Mouse (Mus musculus): Measurements from ENCODE around the gene Pdcl2. TPM values are rescaled to one million over a fixed set of nuclear protein-coding genes. Genes with fewer than 3 reads are reported as not detected.

Pdcl2 gene
- not detected in 2 replicates for polyA plus RNA-seq (2012; rRNA removed)

GRCm38 (mm10) chr5:76330953-76331352 lies at the start of gene Pdcl2:
Pdcl2 (minus strand) TSS chr5:76331156.
- H3K27ac ChIP-seq (ENCODE audit: insufficient read depth, low read length) = no peak within 1 kb of the TSS
- no peaks in the 10 kb centered on the region for H3K4me1 ChIP-seq (ENCODE audit: control insufficient read depth, insufficient read depth, low read length)
- no peak within 1 kb of the TSS for H3K4me3 ChIP-seq (ENCODE audit: insufficient read depth, low read length)
- TF ChIP-seq CTCF (IDR thresholded peaks at IDR 0.05; ENCODE audit: extremely low read depth, insufficient read depth, low read length) = no peak
- no peak for TF ChIP-seq POLR2A (IDR thresholded peaks at IDR 0.05; ENCODE audit: extremely low read depth, insufficient read depth, low read length)

GRCm38 (mm10) chr5:76379216-76379615 lies 48.3 kb upstream of the Pdcl2 start:
- TF ChIP-seq POLR2A (IDR thresholded peaks at IDR 0.05; ENCODE audit: extremely low read depth, insufficient read depth, low read length) = no peak
- no peak for TF ChIP-seq CTCF (IDR thresholded peaks at IDR 0.05; ENCODE audit: extremely low read depth, insufficient read depth, low read length)
- no peak overlapping the region for H3K27ac ChIP-seq (ENCODE audit: insufficient read depth, low read length)
- no peak overlapping the region for H3K4me3 ChIP-seq (ENCODE audit: insufficient read depth, low read length)
- no peaks in the 10 kb centered on the region for H3K4me1 ChIP-seq (ENCODE audit: control insufficient read depth, insufficient read depth, low read length)

- TF ChIP-seq CTCF (IDR thresholded peaks at IDR 0.05; ENCODE audit: extremely low read depth, insufficient read depth, low read length) = no peak
- TF ChIP-seq POLR2A (IDR thresholded peaks at IDR 0.05; ENCODE audit: extremely low read depth, insufficient read depth, low read length) = no peak
- no peaks in the 10 kb centered on the region for H3K4me1 ChIP-seq (ENCODE audit: control insufficient read depth, insufficient read depth, low read length)
- H3K27ac ChIP-seq (ENCODE audit: insufficient read depth, low read length) = no peak overlapping the region
- H3K4me3 ChIP-seq (ENCODE audit: insufficient read depth, low read length) = no peak overlapping the region
Measured at GRCm38 (mm10) chr5:76369215-76369840, 38.4 kb upstream of the Pdcl2 start.

- H3K27ac ChIP-seq (ENCODE audit: insufficient read depth, low read length) = no peak overlapping the region
- H3K4me3 ChIP-seq (ENCODE audit: insufficient read depth, low read length) = no peak overlapping the region
- H3K4me1 ChIP-seq (ENCODE audit: control insufficient read depth, insufficient read depth, low read length) = no peaks in the 10 kb centered on the region
- TF ChIP-seq CTCF (IDR thresholded peaks at IDR 0.05; ENCODE audit: extremely low read depth, insufficient read depth, low read length) (no peak), POLR2A (IDR thresholded peaks at IDR 0.05; ENCODE audit: extremely low read depth, insufficient read depth, low read length) (no peak)
Measured at GRCm38 (mm10) chr5:76365406-76365805, 34.5 kb upstream of the Pdcl2 start.

GRCm38 (mm10) chr5:76363453-76364104 lies 32.6 kb upstream of the Pdcl2 start, which contains the start of gene Nmu:
Nmu (minus strand) TSS chr5:76363788.
- no peaks in the 10 kb centered on the region for H3K4me1 ChIP-seq (ENCODE audit: control insufficient read depth, insufficient read depth, low read length)
- no peak within 1 kb of the TSS for H3K27ac ChIP-seq (ENCODE audit: insufficient read depth, low read length)
- TF ChIP-seq POLR2A (IDR thresholded peaks at IDR 0.05; ENCODE audit: extremely low read depth, insufficient read depth, low read length) (no peak), CTCF (IDR thresholded peaks at IDR 0.05; ENCODE audit: extremely low read depth, insufficient read depth, low read length) (no peak)
- H3K4me3 ChIP-seq (ENCODE audit: insufficient read depth, low read length) = no peak within 1 kb of the TSS

GRCm38 (mm10) chr5:76360786-76361185 lies 29.8 kb upstream of the Pdcl2 start:
- Histone ChIP-seq H3K4me3 (ENCODE audit: insufficient read depth, low read length) (no peak overlapping the region), H3K27ac (ENCODE audit: insufficient read depth, low read length) (no peak overlapping the region), H3K4me1 (ENCODE audit: control insufficient read depth, insufficient read depth, low read length) (no peaks in the 10 kb centered on the region)
- TF ChIP-seq CTCF (IDR thresholded peaks at IDR 0.05; ENCODE audit: extremely low read depth, insufficient read depth, low read length) = no peak

GRCm38 (mm10) chr5:76360057-76360456 lies 29.1 kb upstream of the Pdcl2 start:
- H3K4me1 ChIP-seq (ENCODE audit: control insufficient read depth, insufficient read depth, low read length) = no peaks in the 10 kb centered on the region
- no peak overlapping the region for H3K4me3 ChIP-seq (ENCODE audit: insufficient read depth, low read length)
- no peak overlapping the region for H3K27ac ChIP-seq (ENCODE audit: insufficient read depth, low read length)
- TF ChIP-seq CTCF (IDR thresholded peaks at IDR 0.05; ENCODE audit: extremely low read depth, insufficient read depth, low read length) = no peak
- no peak for TF ChIP-seq POLR2A (IDR thresholded peaks at IDR 0.05; ENCODE audit: extremely low read depth, insufficient read depth, low read length)

- TF ChIP-seq CTCF (IDR thresholded peaks at IDR 0.05; ENCODE audit: extremely low read depth, insufficient read depth, low read length) (0 out of 2 replicates have a peak, but pooled peaks have one; percentile 12), POLR2A (IDR thresholded peaks at IDR 0.05; ENCODE audit: extremely low read depth, insufficient read depth, low read length) (no peak)
- H3K27ac ChIP-seq (ENCODE audit: insufficient read depth, low read length) = no peak overlapping the region
- H3K4me3 ChIP-seq (ENCODE audit: insufficient read depth, low read length) = no peak overlapping the region
- H3K4me1 ChIP-seq (ENCODE audit: control insufficient read depth, insufficient read depth, low read length) = no peaks in the 10 kb centered on the region
Measured at GRCm38 (mm10) chr5:76351953-76352611, 21.1 kb upstream of the Pdcl2 start.

- H3K4me1 ChIP-seq (ENCODE audit: control insufficient read depth, insufficient read depth, low read length) = no peaks in the 10 kb centered on the region
- no peak overlapping the region for H3K4me3 ChIP-seq (ENCODE audit: insufficient read depth, low read length)
- no peak for TF ChIP-seq POLR2A (IDR thresholded peaks at IDR 0.05; ENCODE audit: extremely low read depth, insufficient read depth, low read length)
- no peak for TF ChIP-seq CTCF (IDR thresholded peaks at IDR 0.05; ENCODE audit: extremely low read depth, insufficient read depth, low read length)
- no peak overlapping the region for H3K27ac ChIP-seq (ENCODE audit: insufficient read depth, low read length)
Measured at GRCm38 (mm10) chr5:76351537-76351936, 20.6 kb upstream of the Pdcl2 start.

- no peak for TF ChIP-seq CTCF (IDR thresholded peaks at IDR 0.05; ENCODE audit: extremely low read depth, insufficient read depth, low read length)
- TF ChIP-seq POLR2A (IDR thresholded peaks at IDR 0.05; ENCODE audit: extremely low read depth, insufficient read depth, low read length) = no peak
- Histone ChIP-seq H3K27ac (ENCODE audit: insufficient read depth, low read length) (no peak overlapping the region), H3K4me1 (ENCODE audit: control insufficient read depth, insufficient read depth, low read length) (no peaks in the 10 kb centered on the region), H3K4me3 (ENCODE audit: insufficient read depth, low read length) (no peak overlapping the region)
Measured at GRCm38 (mm10) chr5:76346137-76346536, 15.2 kb upstream of the Pdcl2 start.
